Mouse (Mus musculus) heart, embryonic 14.5 days (tissue): Measurements from ENCODE around the gene Tap2. TPM values are rescaled to one million over a fixed set of nuclear protein-coding genes. Genes with fewer than 3 reads are reported as not detected.

Experiments
- ATAC-seq: fragments of 200-750 bp; cut with Nextera tagmentation; 2 replicates; pipeline ENCODE4 v1.8.0; 2017; ENCODE audit warnings: low read depth, moderate TSS enrichment; ENCODE audit not compliant: insufficient number of reproducible peaks, insufficient read depth, low FRiP score
- H3K27ac ChIP-seq, 2 experiments: fragments of 200-500 bp in 1 of 2; fragments of 300-500 bp in 1 of 2; sonication (generic) in 1 of 2; replicated peaks in 1 of 2; 2 replicates each; pipeline ENCODE4 v1.5.1; 2012 to 2014; ENCODE audit warnings: low read depth in 2 of 2, low read length in 2 of 2, control low read depth in 1 of 2, mild to moderate bottlenecking in 1 of 2, mixed read lengths in 1 of 2; ENCODE audit not compliant: control insufficient read depth in 1 of 2, insufficient read depth in 1 of 2
- H3K27me3 ChIP-seq: fragments of 300-500 bp; sonication (generic); 2 replicates; pipeline ENCODE4 v1.6.1; 2014; ENCODE audit warnings: mild to moderate bottlenecking, low read length, control low read depth; ENCODE audit not compliant: control insufficient read depth, insufficient read depth
- H3K36me3 ChIP-seq: fragments of 300-500 bp; sonication (generic); 2 replicates; pipeline ENCODE4 v1.6.1; 2014; ENCODE audit warnings: mild to moderate bottlenecking, control low read depth, low read length, mixed read lengths; ENCODE audit not compliant: control insufficient read depth, insufficient read depth
- H3K4me1 ChIP-seq, 2 experiments: fragments of 200-500 bp in 1 of 2; fragments of 300-500 bp in 1 of 2; sonication (generic) in 1 of 2; 2 replicates each; pipeline ENCODE4 v1.6.1; 2012 to 2014; ENCODE audit warnings: low read length in 2 of 2, control low read depth in 1 of 2, mixed read lengths in 1 of 2; ENCODE audit not compliant: control insufficient read depth in 2 of 2, insufficient read depth in 2 of 2
- H3K4me2 ChIP-seq: fragments of 300-500 bp; sonication (generic); 2 replicates; pipeline ENCODE4 v1.6.1; 2014; ENCODE audit warnings: mild to moderate bottlenecking, low read length
- H3K4me3 ChIP-seq, 2 experiments: fragments of 200-500 bp in 1 of 2; fragments of 300-500 bp in 1 of 2; sonication (generic) in 1 of 2; 2 replicates each; pipeline ENCODE4 v1.5.1; 2012 to 2014; ENCODE audit warnings: low read length in 2 of 2, mild to moderate bottlenecking in 2 of 2, control low read depth in 1 of 2, low read depth in 1 of 2, moderate library complexity in 1 of 2; ENCODE audit not compliant: control insufficient read depth in 1 of 2, insufficient read depth in 1 of 2
- H3K9ac ChIP-seq: fragments of 300-500 bp; sonication (generic); 2 replicates; pipeline ENCODE4 v1.6.1; 2014; ENCODE audit warnings: mild to moderate bottlenecking, low read length
- H3K9me3 ChIP-seq: fragments of 300-500 bp; sonication (generic); 2 replicates; pipeline ENCODE4 v1.6.1; 2016; ENCODE audit warnings: low read length, control low read depth; ENCODE audit not compliant: control insufficient read depth
- WGBS: fragments of 180-500 bp; shearing (Covaris S2); extraction: QIAGEN DNeasy Blood & Tissue Kit; methylation state at CpG from one replicate; pipeline ENCODE4 v1.1.7; 2014; 5-methylcytosine and 5-hydroxymethylcytosine counted together
- polyA plus RNA-seq: library from polyadenylated mRNA; unstranded; fragments of >200 nt; fragmentation: Nextera tagmentation; extraction: Ambion mirVana; gene quantifications from 2 replicates; pipeline ENCODE4 v1.2.1, GENCODE M21; 2014

The Tap2 gene
- polyA plus RNA-seq, 1 experiment from 2014 or later: 2.1 TPM

- no peaks in the 10 kb centered on the region for H3K36me3 ChIP-seq
- H3K27ac ChIP-seq: no peak overlapping the region
- no peaks in the 10 kb centered on the region for H3K9me3 ChIP-seq
- H3K4me2 ChIP-seq: peak overlapping the region; percentile 92
- ATAC-seq: no peak
- H3K4me3 ChIP-seq: peak overlapping the region; percentile 56 to 61
- WGBS: 6% methylated on average over 14 of the region's 14 CpGs
- H3K9ac ChIP-seq: peak overlapping the region; percentile 67
- H3K27me3 ChIP-seq: peaks cover 78% of the 10 kb centered on the region
- peaks cover 8 to 10% of the 10 kb centered on the region in 2 experiments; a peak in 3 of 4 replicates for H3K4me1 ChIP-seq
These were observed 16.5 kb upstream of the Tap2 start for GRCm38 (mm10) chr17:34186885-34187260.

- peak within 1 kb of the TSS; percentile 56 to 61 for H3K4me3 ChIP-seq
- WGBS: under 1% methylated on average over 46 of the region's 46 CpGs
- H3K27ac ChIP-seq: peak within 1 kb of the TSS; percentile 34 to 36; a peak in 1 of 4 replicates
- H3K36me3 ChIP-seq: no peaks in the 10 kb centered on the region
- H3K27me3 ChIP-seq: peaks cover 80% of the 10 kb centered on the region
- peak within 1 kb of the TSS; percentile 92 for H3K4me2 ChIP-seq
- peak within 1 kb of the TSS; percentile 67 for H3K9ac ChIP-seq
- H3K9me3 ChIP-seq: no peaks in the 10 kb centered on the region
- peaks cover 8 to 10% of the 10 kb centered on the region in 2 experiments; a peak in 3 of 4 replicates for H3K4me1 ChIP-seq
- ATAC-seq: peak; percentile 90
These were observed 15.9 kb upstream of the Tap2 start, which contains the start of the genes Tap1 and Psmb9 for GRCm38 (mm10) chr17:34187261-34187916. Tap1 (plus strand) TSS chr17:34187553. Psmb9 (minus strand) TSS chr17:34187764.

DNA sequence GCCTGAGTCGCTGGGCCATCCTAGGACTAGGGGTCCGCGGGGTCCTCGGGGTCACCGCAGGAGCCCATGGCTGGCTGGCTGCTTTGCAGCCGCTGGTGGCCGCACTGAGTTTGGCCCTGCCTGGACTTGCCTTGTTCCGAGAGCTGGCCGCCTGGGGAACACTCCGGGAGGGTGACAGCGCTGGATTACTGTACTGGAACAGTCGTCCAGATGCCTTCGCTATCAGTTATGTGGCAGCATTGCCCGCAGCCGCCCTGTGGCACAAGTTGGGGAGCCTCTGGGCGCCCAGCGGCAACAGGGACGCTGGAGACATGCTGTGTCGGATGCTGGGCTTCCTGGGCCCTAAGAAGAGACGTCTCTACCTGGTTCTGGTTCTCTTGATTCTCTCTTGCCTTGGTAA is 15.3 kb upstream of the Tap2 start:
- H3K4me3 ChIP-seq: peak overlapping the region; percentile 56 to 61
- H3K27me3 ChIP-seq: peaks cover 81% of the 10 kb centered on the region
- peaks cover 8 to 10% of the 10 kb centered on the region in 2 experiments; a peak in 3 of 4 replicates for H3K4me1 ChIP-seq
- H3K9ac ChIP-seq: peak overlapping the region; percentile 67
- H3K36me3 ChIP-seq: no peaks in the 10 kb centered on the region
- WGBS: 2% methylated on average over 20 of the region's 20 CpGs
- ATAC-seq: no peak
- H3K4me2 ChIP-seq: peak overlapping the region; percentile 92
- no peak overlapping the region; a peak in 1 of 4 replicates for H3K27ac ChIP-seq
- no peaks in the 10 kb centered on the region for H3K9me3 ChIP-seq

DNA sequence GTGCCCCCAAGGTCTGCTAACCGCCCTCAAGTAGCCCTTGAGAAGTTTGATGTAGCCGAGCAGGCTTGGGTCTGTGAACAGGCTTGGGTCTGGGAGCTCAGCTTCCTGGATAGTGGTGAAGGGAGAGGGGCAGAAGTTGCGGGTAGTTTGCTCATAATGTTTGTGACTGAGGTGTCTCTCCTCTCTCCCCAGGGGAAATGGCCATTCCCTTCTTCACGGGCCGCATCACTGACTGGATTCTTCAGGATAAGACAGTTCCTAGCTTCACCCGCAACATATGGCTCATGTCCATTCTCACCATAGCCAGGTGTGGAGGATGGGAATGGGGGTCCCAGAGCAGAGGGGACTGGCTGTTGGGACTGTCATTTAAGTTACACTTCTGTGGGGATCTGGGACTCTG is 14.3 kb upstream of the Tap2 start:
- Histone ChIP-seq H3K9ac (no peak overlapping the region), H3K36me3 (no peaks in the 10 kb centered on the region), H3K4me2 (no peak overlapping the region), H3K9me3 (no peaks in the 10 kb centered on the region), H3K27me3 (peaks cover 81% of the 10 kb centered on the region), H3K27ac (no peak overlapping the region), H3K4me1 (peaks cover 8 to 10% of the 10 kb centered on the region in 2 experiments; a peak in 3 of 4 replicates), H3K4me3 (no peak overlapping the region)
- no peak for ATAC-seq
- WGBS: 62% methylated on average over 6 of the region's 6 CpGs

DNA sequence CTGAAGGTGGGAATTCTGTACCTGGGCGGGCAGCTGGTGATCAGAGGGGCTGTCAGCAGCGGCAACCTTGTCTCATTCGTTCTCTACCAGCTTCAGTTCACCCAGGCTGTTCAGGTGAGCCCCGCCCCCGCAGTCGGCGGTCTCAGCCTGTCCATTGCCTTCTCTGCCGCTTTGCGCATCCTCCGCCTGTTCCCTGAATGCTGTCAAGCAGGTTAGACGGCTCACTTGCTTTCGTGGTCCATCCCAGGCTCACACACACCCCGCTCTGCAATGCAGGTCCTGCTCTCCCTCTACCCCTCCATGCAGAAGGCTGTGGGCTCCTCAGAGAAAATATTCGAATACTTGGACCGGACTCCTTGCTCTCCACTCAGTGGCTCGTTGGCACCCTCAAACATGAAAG is 10.5 kb upstream of the Tap2 start:
- no peak overlapping the region for H3K4me2 ChIP-seq
- peaks cover 7 to 14% of the 10 kb centered on the region in 2 experiments; a peak in 3 of 4 replicates for H3K4me1 ChIP-seq
- peaks cover 91% of the 10 kb centered on the region for H3K27me3 ChIP-seq
- H3K4me3 ChIP-seq: no peak overlapping the region
- no peaks in the 10 kb centered on the region for H3K9me3 ChIP-seq
- H3K9ac ChIP-seq: no peak overlapping the region
- 20% methylated on average over 16 of the region's 16 CpGs for WGBS
- no peak for ATAC-seq
- no peaks in the 10 kb centered on the region for H3K36me3 ChIP-seq
- H3K27ac ChIP-seq: no peak overlapping the region

DNA sequence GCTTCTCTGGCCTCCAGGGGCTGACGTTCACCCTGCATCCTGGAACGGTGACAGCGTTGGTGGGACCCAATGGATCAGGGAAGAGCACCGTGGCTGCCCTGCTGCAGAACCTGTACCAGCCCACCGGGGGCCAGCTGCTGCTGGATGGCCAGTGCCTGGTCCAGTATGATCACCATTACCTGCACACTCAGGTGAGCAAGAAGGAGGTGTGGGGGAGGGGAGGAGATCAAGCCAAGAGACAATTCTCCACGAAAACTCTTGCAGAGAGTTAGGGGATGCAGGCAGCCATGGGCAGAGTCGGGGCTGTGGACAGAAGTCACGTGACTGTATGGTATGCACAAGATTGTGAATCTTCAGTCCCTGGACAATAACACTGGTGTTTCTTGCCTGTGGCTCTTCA is 9.9 kb upstream of the Tap2 start:
- no peak overlapping the region for H3K9ac ChIP-seq
- 39% methylated on average over 8 of the region's 8 CpGs for WGBS

GRCm38 (mm10) chr17:34194723-34195122 is 8.6 kb upstream of the Tap2 start:
- peaks cover 98% of the 10 kb centered on the region for H3K27me3 ChIP-seq
- no peaks in the 10 kb centered on the region for H3K9me3 ChIP-seq
- 66% methylated on average over 4 of the region's 4 CpGs for WGBS
- no peak overlapping the region for H3K9ac ChIP-seq
- no peak overlapping the region for H3K4me2 ChIP-seq
- H3K36me3 ChIP-seq: no peaks in the 10 kb centered on the region
- no peak overlapping the region for H3K4me3 ChIP-seq
- no peak overlapping the region for H3K27ac ChIP-seq
- ATAC-seq: no peak
- peaks cover 4 to 16% of the 10 kb centered on the region in 2 experiments; a peak in 3 of 4 replicates for H3K4me1 ChIP-seq

More for the DNA sequence above, 9.9 kb upstream of the Tap2 start:
- H3K27me3 ChIP-seq: peaks cover 98% of the 10 kb centered on the region
- no peaks in the 10 kb centered on the region for H3K9me3 ChIP-seq
- H3K27ac ChIP-seq: no peak overlapping the region
- H3K4me2 ChIP-seq: no peak overlapping the region
- H3K4me1 ChIP-seq: peaks cover 4 to 16% of the 10 kb centered on the region in 2 experiments; a peak in 3 of 4 replicates
- H3K4me3 ChIP-seq: no peak overlapping the region
- no peak for ATAC-seq
- H3K36me3 ChIP-seq: no peaks in the 10 kb centered on the region
